Mouse (Mus musculus): ENCODE measurements around the gene Sptan1.

GRCm38 (mm10) chr2:29964354-29965249 lies 758 bp upstream of the Sptan1 start:
- no peak for TF ChIP-seq CTCF (IDR thresholded peaks at IDR 0.05; ENCODE audit: low read depth, low read length)
- TF ChIP-seq POLR2A (IDR thresholded peaks at IDR 0.05; ENCODE audit: borderline replicate concordance, low read depth, low read length) = no peak

All from bone marrow macrophage, adult 2 months (primary cell).